Mouse (Mus musculus) heart, adult 2 months (tissue): ENCODE results near the gene Tnfsf13.

Experiments used
- CTCF ChIP-seq: fragments of 200-600 bp; IDR thresholded peaks from 2 replicates; pipeline ENCODE4 v1.8.1; 2022; ENCODE audit warnings: antibody characterized with exemption, mild to moderate bottlenecking, moderate library complexity
- EP300 ChIP-seq: fragments of 200-500 bp; IDR thresholded peaks from 2 replicates; pipeline ENCODE4 v1.6.1; 2011; ENCODE audit warnings: low read depth, low read length, control low read depth; ENCODE audit not compliant: insufficient read depth
- POLR2A ChIP-seq: fragments of 200-500 bp; IDR thresholded peaks from 2 replicates; pipeline ENCODE4 v1.6.1; 2011; ENCODE audit warnings: mild to moderate bottlenecking, low read depth, low read length, control low read depth; ENCODE audit not compliant: insufficient read depth

DNA sequence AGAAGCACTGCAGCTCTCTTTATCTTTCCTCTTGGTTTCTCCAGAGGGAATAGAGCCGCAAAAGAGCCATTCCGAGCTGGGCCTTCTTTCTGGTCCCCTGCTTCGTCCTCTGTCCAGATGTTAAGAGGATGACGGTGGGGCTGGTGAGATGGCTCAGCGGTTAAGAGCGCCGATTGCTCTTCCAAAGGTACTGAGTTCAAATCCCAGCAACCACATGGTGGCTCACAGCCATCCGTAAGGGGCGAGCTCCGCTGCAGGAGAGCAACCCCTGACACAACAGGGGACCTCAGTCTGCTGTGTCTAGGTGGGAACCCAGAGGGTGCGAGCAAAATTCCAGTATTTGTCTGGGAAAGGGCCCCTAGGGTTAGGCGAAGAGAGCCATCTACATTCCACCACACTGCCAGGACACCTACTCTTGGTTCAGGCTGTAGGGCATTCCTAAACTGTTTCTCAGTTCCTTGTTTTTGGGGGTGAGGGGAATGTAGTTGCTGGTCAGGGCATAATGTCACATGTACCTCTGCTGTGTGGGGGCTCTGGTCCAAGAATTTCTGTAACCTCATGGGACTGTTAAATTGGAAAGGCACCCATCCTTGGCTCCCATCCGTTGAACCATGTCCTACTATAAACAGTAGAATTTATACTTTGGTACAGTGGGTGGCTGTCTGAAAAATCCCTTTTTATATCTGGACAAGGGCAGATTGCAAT lies 22.5 kb downstream of the Tnfsf13 start:
- TF ChIP-seq POLR2A = no peak
- TF ChIP-seq CTCF = no peak
- no peak for TF ChIP-seq EP300
